Mouse (Mus musculus) T-helper 1 cell (primary cell): ENCODE measurements around the gene Lpin3.

Experiments used
- in situ Hi-C: fragments of 300-600 bp; cut with MboI, MseI; formaldehyde crosslinking; loops from one replicate; pipeline ENCODE4 v1.15.1; 2025; ENCODE audit warnings: high pct_unique_total_duplicates

The Lpin3 gene

GRCm38 (mm10) chr2:160880453-160881195 is at the start of gene Lpin3:
Lpin3 (plus strand) TSS chr2:160880670.
- in situ Hi-C loops, result loop anchor here (5.0 to 25.0 kb wide), 2 partner anchors 118 to 278 kb away; no protein-coding TSS in a partner anchor

- in situ Hi-C loops, result no loop called here
These were observed 39.6 kb upstream of the Lpin3 start for GRCm38 (mm10) chr2:160840838-160841237.

- in situ Hi-C loops, result no loop called here
These were observed 32.8 kb upstream of the Lpin3 start for GRCm38 (mm10) chr2:160847664-160848063.

GRCm38 (mm10) chr2:160848186-160848585 is 32.3 kb upstream of the Lpin3 start:
- in situ Hi-C loops, result no loop called here

- in situ Hi-C loops, result no loop called here
These were observed 30.7 kb upstream of the Lpin3 start for GRCm38 (mm10) chr2:160849617-160850240.

- in situ Hi-C loops, result no loop called here
These were observed 30.1 kb upstream of the Lpin3 start for GRCm38 (mm10) chr2:160850360-160850759.

GRCm38 (mm10) chr2:160854687-160855086 is 25.8 kb upstream of the Lpin3 start:
- in situ Hi-C loops, result no loop called here

- in situ Hi-C loops, result no loop called here
These were observed 23.9 kb upstream of the Lpin3 start for GRCm38 (mm10) chr2:160856359-160857102.

GRCm38 (mm10) chr2:160860363-160860762 is 20.1 kb upstream of the Lpin3 start:
- in situ Hi-C loops, result no loop called here

GRCm38 (mm10) chr2:160864112-160864511 is 16.4 kb upstream of the Lpin3 start:
- in situ Hi-C loops, result no loop called here

- in situ Hi-C loops, result no loop called here
These were observed 15.2 kb upstream of the Lpin3 start for GRCm38 (mm10) chr2:160865266-160865665.

- in situ Hi-C loops, result no loop called here
These were observed 11.0 kb upstream of the Lpin3 start for GRCm38 (mm10) chr2:160869446-160869845.

- in situ Hi-C loops, result no loop called here
These were observed 9.2 kb upstream of the Lpin3 start for GRCm38 (mm10) chr2:160871310-160871709.

- in situ Hi-C loops, result no loop called here
These were observed 8.1 kb upstream of the Lpin3 start for GRCm38 (mm10) chr2:160872395-160872794.

- in situ Hi-C loops, result no loop called here
These were observed 7.5 kb upstream of the Lpin3 start, which contains the start of gene Zhx3 for GRCm38 (mm10) chr2:160872890-160873382. Zhx3 (minus strand) TSS chr2:160872998.

- in situ Hi-C loops, result no loop called here
These were observed 6.1 kb upstream of the Lpin3 start for GRCm38 (mm10) chr2:160874231-160874877.

- in situ Hi-C loops, result loop anchor here (25.0 kb wide), 1 partner anchor 114 kb away; no protein-coding TSS in a partner anchor
These were observed 4.4 kb upstream of the Lpin3 start for GRCm38 (mm10) chr2:160876115-160876514.

GRCm38 (mm10) chr2:160881462-160882101 is 1.1 kb downstream of the Lpin3 start:
- in situ Hi-C loops, result loop anchor here (5.0 to 25.0 kb wide), 2 partner anchors 119 to 279 kb away; no protein-coding TSS in a partner anchor

GRCm38 (mm10) chr2:160882436-160882835 is 2.0 kb downstream of the Lpin3 start:
- in situ Hi-C loops, result loop anchor here (5.0 to 25.0 kb wide), 2 partner anchors 120 to 280 kb away; no protein-coding TSS in a partner anchor

- in situ Hi-C loops, result loop anchor here (5.0 to 25.0 kb wide), 2 partner anchors 122 to 282 kb away; no protein-coding TSS in a partner anchor
These were observed 3.4 kb downstream of the Lpin3 start for GRCm38 (mm10) chr2:160883912-160884311.

- in situ Hi-C loops, result loop anchor here (5.0 to 25.0 kb wide), 2 partner anchors 123 to 283 kb away; no protein-coding TSS in a partner anchor
These were observed 4.4 kb downstream of the Lpin3 start for GRCm38 (mm10) chr2:160884830-160885229.
